Mouse (Mus musculus): Measurements from ENCODE around the gene Fto. TPM values are rescaled to one million over a fixed set of nuclear protein-coding genes. Genes with fewer than 3 reads are reported as not detected.

The Fto gene
- total RNA-seq, 2 experiments from 2014 or later: 71.6 to 81.6 TPM

DNA sequence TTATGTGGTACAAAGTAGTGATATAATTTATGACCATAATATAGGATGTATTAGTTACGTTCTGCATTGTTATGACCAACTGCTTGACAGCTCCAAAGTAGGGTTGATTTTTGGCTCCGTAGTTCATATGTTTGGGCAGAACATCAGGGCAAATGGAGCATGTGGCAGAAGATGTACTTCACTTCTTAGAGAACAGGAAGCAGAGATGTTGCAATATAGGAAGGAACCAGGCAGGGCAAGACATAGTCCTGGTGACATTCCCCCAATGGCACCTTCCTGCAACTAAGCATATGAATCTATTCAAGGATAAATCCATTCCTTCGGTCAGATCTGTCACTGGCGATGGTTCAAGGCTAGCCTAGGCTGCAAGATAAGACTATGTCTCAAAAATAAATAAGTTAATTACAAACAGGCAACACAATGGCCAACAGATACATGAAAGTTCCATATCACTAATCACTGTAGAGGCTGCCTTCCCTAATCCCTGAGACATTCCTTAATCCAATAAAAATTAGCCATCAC is 44.2 kb downstream of the Fto start:
- no peak for DNase-seq

DNA sequence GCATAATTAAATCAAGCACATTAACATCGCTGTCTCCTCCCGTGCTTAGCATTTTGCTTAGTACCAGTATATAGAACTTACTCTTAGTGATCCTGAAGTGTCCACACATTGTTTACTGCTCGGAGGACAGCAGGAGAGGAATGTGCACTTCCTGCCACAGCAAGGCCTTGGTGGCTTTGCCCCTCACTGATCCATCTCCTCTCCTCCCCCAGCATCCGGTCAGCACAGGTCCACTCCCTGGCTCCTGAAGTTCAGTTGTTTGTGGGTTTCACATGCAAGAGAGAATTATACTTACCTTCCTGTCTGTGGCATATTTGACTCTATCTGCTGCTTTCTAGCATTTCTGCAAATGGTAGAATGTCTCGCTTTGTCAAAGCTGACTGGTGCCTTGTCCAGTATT is 44.7 kb downstream of the Fto start:
- DNase-seq: no peak

DNA sequence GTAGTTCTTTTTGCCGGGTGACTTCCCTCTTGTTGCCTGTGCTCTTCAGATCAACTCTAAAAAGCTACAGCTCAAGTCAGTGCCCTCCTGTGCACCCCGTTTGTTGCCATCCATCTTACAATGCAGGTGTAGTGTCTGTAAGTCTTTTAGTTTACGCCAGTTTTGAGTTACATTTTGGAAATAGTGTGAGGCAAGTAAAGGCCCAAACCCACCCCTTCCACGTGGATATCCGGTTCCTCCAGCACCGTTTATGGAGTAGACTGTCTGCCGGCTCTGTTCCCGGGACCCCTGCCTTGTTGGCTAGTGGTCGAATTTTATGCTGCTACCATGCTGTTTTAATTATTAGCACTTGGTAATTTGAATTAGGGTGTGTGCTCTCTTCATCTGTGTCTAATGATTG is 46.2 kb downstream of the Fto start:
- DNase-seq: no peak

- no peak for DNase-seq
These were observed 47.5 kb downstream of the Fto start for GRCm38 (mm10) chr8:91360644-91361357.

DNA sequence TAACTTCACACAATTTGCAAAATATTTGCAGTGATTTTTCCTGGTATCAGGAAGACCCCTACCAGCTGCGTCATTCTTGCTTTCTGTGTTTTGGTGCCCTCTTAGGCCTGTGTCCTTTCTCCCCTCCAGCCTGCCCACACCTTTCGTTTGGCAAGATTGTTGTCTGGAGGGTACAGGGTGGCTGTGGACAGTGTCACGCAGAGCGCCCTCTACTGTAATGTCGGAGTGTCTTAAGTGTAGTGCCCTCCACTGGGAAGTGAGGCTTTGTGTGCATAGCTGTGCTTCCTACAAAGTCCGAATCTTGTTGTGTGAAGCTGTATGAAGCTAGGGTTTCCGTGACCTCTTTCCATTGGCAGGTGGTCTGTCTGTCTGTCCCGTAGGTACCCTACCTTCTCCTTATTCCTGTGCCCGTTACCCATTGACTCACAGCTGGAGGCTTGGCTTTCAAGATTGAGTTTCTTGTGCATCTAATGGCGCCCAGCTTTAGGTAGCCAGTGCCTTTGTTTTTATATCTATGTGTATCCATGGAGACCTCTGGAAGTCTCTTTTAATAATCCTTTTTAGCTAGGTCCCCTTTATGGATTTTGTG is 50.0 kb downstream of the Fto start:
- no peak for DNase-seq

DNA sequence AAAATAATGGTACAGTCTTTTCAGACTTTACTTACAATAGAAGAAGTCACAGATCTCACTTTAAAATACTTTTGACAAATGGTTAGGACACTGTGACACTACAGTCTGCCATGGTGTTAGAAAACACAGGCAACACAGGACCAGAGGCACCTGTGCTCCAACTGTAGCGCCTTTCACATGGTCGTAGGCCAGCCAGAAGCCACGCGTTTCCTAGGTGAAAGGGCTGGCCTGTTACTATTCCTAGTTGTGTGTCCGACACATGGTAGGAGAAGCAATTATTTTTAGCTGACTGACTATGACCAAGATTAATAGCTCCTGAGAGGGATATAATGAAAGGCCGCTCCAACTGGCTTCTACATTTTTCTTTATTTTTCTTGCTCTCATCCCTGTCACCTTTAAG is 50.9 kb downstream of the Fto start:
- no peak for DNase-seq

- DNase-seq: no peak
These were observed 52.5 kb downstream of the Fto start for GRCm38 (mm10) chr8:91365804-91366203.

DNA sequence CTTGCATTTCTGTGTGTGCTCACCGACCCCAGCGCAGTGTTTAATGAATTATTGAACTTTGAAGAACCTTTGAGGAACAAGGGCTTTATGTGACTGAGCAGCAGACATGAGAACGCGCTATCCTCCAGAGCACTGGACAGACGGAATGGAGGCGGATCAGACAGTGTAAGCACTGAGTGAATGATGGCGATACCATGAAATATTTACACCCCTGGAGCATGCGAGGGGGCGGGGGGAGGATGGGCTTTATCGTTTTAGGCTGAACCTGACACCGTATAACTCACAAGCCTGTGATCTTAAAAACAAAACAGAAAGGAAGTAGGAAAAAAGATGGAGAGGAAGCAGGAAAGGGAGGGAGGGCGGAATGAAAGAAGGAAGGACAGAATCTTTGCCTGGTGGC is 57.6 kb downstream of the Fto start:
- no peak for DNase-seq

DNA sequence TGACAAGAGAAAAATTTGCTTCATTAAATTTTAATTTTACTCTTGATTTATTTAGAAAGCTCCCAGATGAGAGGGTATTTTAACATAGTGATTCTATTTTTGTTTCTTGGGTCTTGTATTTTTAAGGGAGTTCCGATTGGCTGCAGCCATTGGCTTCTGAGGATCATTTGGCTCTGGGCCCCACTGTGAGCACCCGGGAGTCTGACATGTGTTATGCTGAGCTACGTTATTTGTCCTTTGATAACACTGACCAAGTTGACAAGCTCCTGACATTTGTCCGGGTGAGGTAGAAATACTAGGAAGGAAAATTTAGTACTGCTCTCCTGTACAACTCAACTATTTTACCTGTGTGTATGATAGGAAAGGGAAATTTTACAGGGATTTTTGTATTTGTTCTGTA is 58.7 kb downstream of the Fto start:
- peak; percentile 19 to 48 for DNase-seq

DNA sequence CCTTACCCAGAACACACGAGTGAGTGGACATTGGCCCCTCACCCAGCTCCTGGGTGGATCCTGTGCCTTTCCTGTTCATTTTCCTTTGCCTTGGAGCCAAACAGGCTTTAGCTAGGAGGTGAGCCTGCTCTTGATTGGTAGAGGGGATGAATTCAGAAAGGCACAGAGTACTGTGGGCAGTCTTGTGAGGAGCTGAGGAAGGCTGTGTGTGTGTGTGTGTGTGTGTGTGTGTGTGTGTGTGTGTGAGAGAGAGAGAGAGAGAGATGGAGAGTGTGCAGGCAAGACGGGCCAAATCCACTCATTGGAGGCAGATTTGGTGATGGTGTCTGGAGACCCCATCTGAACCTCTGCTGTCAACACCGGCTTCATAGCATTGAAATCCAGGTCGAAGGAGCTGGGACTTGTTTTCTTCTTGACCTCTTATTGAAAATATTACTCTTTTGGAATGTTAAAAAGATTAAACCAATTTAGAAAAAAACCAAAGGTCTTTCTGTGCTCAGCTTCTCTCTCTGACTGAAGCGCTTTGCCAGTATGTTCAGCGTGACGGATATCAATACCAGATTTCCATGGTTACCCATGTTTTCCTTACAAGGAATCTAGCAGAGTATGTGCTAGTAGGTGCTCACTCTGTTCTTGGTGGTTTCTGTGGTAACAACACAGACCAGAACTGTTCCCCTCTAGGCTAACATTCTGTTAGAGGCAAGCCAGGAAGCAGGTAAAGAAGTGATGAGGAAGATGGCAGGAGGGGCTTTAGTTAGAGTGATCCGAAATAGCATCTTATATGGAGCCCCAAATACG is 59.7 kb downstream of the Fto start:
- no peak for DNase-seq

DNA sequence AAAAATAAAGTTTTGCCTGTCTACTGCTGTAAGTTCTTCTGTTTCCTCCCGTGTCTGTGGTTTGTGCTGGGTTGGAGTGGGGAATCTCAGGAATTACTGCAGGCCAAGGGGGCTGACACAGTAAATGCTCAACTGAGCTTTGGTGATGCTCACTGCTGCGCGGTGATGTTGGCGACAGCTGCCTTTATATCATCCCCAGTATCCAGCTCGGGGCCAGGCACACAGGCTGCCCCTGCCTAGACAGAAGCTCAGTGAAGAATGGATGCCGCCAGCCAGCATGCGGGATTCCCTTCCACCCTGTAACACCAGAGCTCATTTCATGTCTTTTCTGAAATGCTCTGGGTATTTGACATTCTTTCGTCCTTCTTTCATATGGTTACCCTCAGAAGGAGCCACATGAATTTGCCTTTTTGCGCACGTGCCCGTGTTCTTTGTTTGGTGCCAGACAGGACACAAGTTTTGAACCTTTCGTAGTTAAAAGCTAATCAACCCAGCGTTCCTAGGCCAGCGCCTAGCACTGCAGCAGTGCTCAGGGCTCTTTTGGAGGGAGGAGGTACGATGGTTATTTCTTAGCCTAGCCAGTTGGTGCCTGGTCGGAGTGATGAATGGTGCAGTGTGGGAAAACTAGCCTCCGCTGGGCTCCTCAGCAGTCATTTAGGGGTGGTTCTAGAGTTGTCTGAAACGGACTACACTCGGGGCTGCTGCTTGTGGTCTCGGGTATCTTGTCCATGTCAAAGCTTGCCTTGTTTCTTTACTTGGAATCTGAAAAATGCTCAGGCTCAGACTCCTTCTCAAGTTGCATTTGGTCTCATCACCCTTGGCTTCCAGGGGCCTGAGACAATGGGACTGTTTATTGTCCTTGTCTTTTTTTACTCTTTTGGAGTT is 62.0 kb downstream of the Fto start:
- DNase-seq: no peak

DNA sequence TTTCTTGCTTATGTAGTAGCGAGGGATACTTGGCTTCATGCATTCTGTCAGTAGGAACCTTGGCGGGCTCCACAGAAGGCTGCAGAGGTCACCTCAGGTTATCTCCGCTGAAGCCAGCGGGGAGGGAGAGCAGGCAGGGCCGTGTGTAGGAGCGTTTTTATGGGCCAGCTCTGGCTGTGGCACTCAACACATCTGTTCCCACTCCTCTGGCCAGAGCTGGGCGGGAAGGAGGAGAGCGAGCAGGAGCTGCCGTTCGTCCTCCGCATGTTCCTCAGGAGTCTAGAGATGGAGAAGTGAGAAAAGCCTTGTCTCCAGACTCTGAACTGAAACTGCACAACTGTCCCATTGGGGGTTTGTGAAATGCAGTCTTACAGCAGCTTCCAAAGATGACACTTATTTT is 63.5 kb downstream of the Fto start:
- DNase-seq: peak; percentile 33 to 42

- DNase-seq: no peak
These were observed 64.0 kb downstream of the Fto start for GRCm38 (mm10) chr8:91377275-91377674.

- peak; percentile 79 to 87 for DNase-seq
These were observed 65.6 kb downstream of the Fto start for GRCm38 (mm10) chr8:91378846-91379499.

- no peak for DNase-seq
These were observed 67.6 kb downstream of the Fto start for GRCm38 (mm10) chr8:91380796-91381542.

GRCm38 (mm10) chr8:91381543-91382106 is 68.3 kb downstream of the Fto start:
- peak; percentile 46 to 60 for DNase-seq

DNA sequence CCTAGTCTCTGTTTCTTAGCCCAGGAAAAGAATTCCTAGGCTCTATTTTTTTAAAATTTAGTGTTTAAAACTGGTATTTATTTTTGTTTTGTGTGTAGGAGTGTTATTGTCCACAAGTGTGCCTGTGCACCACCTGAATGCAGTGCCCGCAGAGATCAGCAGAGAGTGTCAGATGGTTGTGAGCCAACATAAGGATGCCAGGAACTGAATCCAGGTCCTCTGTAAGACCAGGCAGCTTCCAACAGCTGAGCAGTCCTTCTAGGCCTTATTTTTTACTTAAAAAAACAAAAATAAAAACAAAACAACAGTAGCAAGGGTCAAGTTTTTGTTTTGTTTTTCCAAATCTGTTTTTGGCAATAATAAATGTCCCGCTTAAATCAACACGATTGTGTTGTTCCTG is 69.9 kb downstream of the Fto start:
- DNase-seq: no peak

DNA sequence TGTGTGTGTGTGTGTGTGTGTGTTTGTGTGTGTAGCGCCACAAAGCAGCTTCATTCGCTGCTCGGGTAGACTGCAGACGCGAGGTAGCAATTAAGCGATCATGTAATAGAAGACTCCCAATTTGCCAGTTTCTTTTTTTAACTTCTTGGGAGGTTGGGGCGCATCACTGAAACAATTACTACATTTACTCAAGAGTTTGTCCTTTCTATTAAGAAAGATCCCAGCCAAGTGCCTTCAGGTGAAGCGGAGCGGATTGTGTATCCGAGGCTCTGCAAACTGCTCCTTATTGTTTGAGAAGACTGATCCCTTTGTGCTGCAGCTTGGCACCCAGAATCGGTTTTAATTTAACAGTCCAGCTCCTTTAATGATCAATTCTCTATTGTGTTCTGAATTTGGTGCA is 70.5 kb downstream of the Fto start:
- DNase-seq: no peak

DNA sequence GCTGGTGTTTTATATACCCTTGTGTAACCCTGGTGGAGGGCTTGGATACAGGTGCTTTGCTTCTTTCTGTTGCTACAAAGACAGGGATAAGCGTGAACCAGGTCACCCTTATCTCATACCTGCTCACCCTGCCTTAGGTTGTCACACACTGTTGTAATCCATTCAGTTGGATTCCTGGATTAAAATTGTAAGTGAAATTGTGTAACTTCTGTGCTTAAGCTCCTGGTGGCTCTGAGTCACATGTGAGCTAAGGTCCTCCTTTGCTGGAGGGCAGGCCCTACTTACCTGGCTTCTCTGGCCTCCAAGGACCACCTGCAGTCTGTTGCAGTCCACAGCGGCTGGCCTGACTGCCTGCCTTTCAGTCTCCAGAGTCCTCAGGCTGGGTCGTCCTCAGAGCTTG is 71.1 kb downstream of the Fto start:
- no peak for DNase-seq

GRCm38 (mm10) chr8:91385808-91386207 is 72.5 kb downstream of the Fto start:
- no peak for DNase-seq

Data from adrenal gland, postnatal 36 days (tissue).